Mouse (Mus musculus): ENCODE data around the gene Jag1.
A peak's percentile ranks its signal among the peaks of the same experiment; 100 is the strongest.

The Jag1 gene

GRCm38 (mm10) chr2:137116025-137116674 lies at the start of gene Jag1:
Jag1 (minus strand) TSS chr2:137116644.
- DNase-seq = peak; percentile 6

- no peak for DNase-seq
Observed at GRCm38 (mm10) chr2:137156018-137156417, 39.6 kb upstream of the Jag1 start.

DNA sequence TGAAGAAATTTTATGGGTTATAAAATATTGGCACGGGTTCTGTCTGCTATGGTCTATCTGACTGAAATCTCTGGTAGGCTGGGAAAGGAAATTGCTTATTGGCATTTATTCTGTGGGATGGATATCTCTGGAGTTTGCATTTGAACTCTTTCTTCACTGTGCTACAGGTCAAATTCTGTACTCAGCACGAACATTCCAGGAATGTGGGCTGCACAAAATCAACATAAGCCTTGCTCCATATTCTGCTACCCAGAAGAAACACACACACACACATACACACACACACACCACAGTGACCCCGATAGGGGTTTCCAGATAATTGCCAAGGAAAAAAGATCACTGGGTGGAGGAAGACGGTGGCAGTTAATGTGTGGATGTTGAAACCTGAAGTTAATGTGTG lies 37.4 kb upstream of the Jag1 start:
- no peak for DNase-seq

- no peak for DNase-seq
Observed at GRCm38 (mm10) chr2:137153172-137153667, 36.8 kb upstream of the Jag1 start.

- no peak for DNase-seq
Observed at GRCm38 (mm10) chr2:137150953-137151352, 34.5 kb upstream of the Jag1 start.

- DNase-seq = no peak
Observed at GRCm38 (mm10) chr2:137146938-137147666, 30.7 kb upstream of the Jag1 start.

- no peak for DNase-seq
Observed at GRCm38 (mm10) chr2:137138063-137138462, 21.6 kb upstream of the Jag1 start.

DNA sequence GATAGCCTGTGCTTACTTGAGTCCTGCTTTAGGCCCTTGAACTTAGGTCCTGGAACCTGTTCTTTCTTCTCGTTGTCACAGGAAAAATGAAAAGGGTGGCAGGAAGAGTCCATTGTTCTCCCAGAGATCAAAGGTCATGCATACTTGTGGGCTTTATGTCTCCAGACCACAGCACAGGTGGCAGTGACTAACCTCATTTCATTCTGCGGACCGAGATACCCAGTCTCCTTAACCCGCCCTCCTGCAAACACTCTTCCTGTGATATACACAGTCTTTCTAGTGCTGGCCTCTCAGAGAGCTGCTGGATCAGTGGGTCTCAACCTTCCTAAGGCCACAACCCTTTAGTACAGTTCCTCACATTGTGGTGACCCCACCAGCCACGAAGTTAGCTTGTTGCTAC lies 17.6 kb upstream of the Jag1 start:
- no peak for DNase-seq

DNA sequence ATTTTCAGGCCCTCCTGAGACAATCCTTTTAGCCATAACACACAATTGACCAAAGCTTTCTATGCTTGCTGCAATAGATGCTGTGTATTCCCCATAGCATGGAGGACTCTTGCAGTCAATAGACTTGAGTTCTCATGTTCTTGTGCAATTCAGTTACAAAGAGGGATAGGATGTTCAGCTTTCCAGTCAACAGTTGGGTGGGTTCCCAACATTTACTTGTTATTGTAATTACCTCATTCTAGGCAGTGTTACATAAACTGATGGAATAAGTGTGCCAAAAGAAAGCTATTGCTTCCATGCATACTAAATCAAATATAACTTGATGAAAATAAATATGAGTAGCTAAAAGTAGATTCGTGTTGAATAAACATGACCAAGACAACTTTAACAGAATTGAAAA lies 8.4 kb upstream of the Jag1 start:
- DNase-seq = no peak

DNA sequence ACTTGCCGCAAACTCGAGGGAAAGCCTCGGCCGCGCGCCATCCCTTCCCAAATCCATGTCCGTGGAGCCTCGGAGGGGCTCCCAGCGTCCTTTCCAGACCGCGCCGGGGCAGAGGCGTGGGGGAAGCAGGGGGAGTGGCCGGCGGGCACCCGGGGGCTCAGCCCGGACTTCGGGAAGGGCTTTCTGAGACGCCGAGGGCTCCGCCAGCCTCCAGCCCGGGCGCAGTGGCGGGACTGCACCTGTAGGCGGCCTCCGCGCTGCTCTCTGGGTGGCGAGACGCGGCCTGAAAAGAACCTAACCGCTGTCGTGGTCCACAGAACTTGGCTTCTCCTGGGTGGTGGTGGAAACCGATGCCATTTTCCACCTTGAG lies 862 bp upstream of the Jag1 start:
- DNase-seq = peak; percentile 50

GRCm38 (mm10) chr2:137116675-137117320 lies 354 bp upstream of the Jag1 start:
- DNase-seq = peak; percentile 58

DNA sequence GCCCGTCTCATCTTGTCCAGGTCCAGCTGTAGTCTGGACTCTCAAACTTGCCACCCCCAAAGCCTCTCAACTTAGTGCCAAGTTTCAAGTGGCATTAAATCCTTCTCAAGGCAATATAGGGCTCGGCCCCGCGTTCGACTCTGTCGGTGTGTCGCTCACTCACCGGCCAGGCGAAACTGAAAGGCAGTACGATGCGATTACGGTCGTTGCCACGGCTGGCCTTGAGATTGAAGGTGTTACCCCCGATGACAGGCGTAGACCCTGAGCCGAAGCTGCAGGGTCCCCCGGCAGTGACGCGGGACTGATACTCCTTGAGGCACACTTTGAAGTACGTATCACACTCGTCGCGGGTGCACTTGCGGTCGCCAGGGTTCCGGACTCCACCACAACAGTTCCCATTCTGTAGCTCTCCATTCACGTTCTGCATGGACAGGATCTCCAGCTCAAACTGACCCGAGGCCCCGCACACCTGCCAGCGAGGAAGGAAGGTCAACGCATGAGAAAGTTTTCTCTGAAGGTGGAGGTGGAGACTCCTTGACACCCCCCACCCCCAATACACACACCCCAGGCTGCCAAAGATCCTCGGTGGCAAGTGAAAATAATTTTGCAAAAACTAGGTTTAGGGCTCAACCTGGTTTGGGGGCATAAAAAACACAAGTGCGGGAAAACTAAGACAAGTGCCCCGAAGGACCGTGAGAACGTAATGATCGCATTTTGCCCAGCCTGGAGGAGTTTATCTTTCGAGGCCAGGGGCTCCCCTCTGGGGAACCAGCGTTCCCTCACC lies 1.0 kb downstream of the Jag1 start:
- DNase-seq = peak; percentile 4

GRCm38 (mm10) chr2:137114248-137115096 lies 2.0 kb downstream of the Jag1 start:
- peak; percentile 33 for DNase-seq

- no peak for DNase-seq
Observed at GRCm38 (mm10) chr2:137113288-137114061, 3.0 kb downstream of the Jag1 start.

- no peak for DNase-seq
Observed at GRCm38 (mm10) chr2:137110214-137110898, 6.1 kb downstream of the Jag1 start.

DNA sequence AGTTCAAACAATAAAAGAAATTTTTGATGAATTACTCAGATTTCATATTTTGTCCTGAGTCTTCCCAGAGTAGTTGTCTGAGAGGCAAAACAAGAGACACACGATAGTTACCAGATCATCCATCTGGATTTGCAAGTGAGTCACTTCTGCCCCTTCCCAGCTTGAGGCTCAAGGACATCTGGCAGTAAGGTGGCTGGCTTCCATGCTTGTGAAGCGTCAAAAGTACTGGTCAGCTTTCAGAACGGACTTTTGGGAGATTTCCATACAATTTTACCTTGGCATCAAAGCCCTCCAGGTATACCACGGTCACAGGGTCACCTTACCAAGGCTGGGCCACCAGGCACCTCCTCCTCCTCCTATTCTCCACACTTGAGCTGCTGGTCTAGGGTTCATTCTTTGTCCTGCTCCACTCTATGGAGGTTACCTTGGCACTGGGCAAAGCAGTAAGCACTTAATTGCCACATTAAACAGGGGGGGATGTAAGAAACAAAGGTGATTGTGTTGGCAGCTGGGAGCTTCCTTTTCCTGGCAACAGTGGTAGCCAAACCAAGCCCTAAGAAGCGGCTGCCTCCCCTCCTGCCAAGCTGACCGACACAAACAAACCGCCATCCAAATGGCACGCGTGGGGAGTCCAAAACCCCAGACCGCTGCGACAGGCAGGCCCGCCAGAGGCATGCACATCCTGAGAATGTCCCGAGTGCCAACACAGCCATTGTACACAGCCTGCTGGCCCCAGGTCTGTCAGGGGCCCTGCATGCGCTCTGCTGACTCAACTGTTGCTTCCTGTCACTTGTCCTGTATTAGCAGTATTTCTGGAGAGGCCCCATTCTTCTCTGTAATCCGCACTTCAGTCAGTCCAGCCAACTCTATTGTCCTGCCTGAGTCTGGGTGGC lies 6.9 kb downstream of the Jag1 start:
- DNase-seq = no peak

- DNase-seq = no peak
Observed at GRCm38 (mm10) chr2:137107946-137108345, 8.5 kb downstream of the Jag1 start.

GRCm38 (mm10) chr2:137107203-137107602 lies 9.2 kb downstream of the Jag1 start:
- DNase-seq = no peak

DNA sequence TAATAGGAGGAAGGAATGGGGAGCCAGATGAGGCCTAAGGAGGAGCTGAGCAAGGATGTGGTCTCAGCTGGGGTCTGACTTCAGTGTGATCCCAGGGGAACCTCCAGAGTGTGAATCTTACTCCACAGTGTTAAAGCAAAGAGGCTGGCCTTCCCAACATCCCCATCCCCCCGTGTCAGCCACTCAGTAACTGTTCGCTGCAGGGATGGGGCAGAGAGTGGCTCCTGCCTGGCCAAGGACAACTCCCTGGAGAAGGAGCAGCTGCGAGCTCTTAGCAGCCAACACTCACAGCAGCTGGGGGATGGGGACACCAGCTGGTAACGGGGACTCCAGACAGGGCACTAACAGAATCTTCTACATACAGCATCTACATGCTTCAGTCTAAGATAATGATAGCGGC lies 15.4 kb downstream of the Jag1 start:
- no peak for DNase-seq
